Comparison of ENCODE assay signal across 9 mouse cellular contexts in genomic region chr6:87386203-87386602, GRCm38 (mm10). TPM values are rescaled to one million over a fixed set of nuclear protein-coding genes. Genes with fewer than 3 reads are reported as not detected.
DNase-seq lines count a peak whose midpoint lies in the region; ATAC-seq and TF ChIP-seq lines count a peak whose summit lies in the region.
"Had no signal": no experiment of that assay in that cellular context is flagged by ENCODE, and none has a peak within 500 bp of the region (broad histone marks: within the 10 kb centered on the region; RNA-seq: fewer than 3 reads in every experiment).

No protein-coding gene starts in this region.

- peaks cover 25% of the 10 kb centered on the region for H3K4me1 ChIP-seq in forebrain, embryonic 10.5 days
- peaks cover 8% of the 10 kb centered on the region for H3K4me1 ChIP-seq in forebrain, embryonic 16.5 days (replicated peaks; ENCODE audit: control insufficient read depth, insufficient read depth, low read length)
- H3K4me1 ChIP-seq in liver, embryonic 14.5 days (replicated peaks; ENCODE audit: control insufficient read depth in 2 of 2, insufficient read depth in 2 of 2, low read length in 1 of 2) = peaks cover 0 to 15% of the 10 kb centered on the region in 2 experiments; a peak in 2 of 4 replicates

- WGBS in forebrain, embryonic 10.5 days = 20% methylated on average over 7 of the region's 7 CpGs
- WGBS in forebrain, embryonic 16.5 days = 9% methylated on average over 7 of the region's 7 CpGs
- WGBS in liver, embryonic 14.5 days (ENCODE audit: insufficient replicate concordance) = 6% methylated on average over 7 of the region's 7 CpGs

- no peak overlapping the region for H3K4me3 ChIP-seq in forebrain, embryonic 10.5 days
- no peak overlapping the region for H3K4me3 ChIP-seq in forebrain, embryonic 16.5 days (replicated peaks; ENCODE audit: low read length)
- no peak overlapping the region for H3K4me3 ChIP-seq in liver, embryonic 14.5 days (ENCODE audit: insufficient read depth in 1 of 2, low read depth in 2 of 2, low read length in 2 of 2)

- no peaks in the 10 kb centered on the region for H3K9me3 ChIP-seq in forebrain, embryonic 10.5 days
- H3K9me3 ChIP-seq in forebrain, embryonic 16.5 days (ENCODE audit: control insufficient read depth, low read length) = no peaks in the 10 kb centered on the region
- H3K9me3 ChIP-seq in liver, embryonic 14.5 days (ENCODE audit: control insufficient read depth, low read length) = no peaks in the 10 kb centered on the region

- TF ChIP-seq EP300 in liver, embryonic 14.5 days (IDR thresholded peaks at IDR 0.05; ENCODE audit: low read depth) = no peak

- no peaks in the 10 kb centered on the region for H3K36me3 ChIP-seq in forebrain, embryonic 10.5 days (replicated peaks)
- H3K36me3 ChIP-seq in forebrain, embryonic 16.5 days (ENCODE audit: control insufficient read depth, insufficient read depth) = no peaks in the 10 kb centered on the region
- H3K36me3 ChIP-seq in liver, embryonic 14.5 days (replicated peaks; ENCODE audit: control insufficient read depth, insufficient read depth, low read depth) = no peaks in the 10 kb centered on the region

- no peak; the same call in 1 of the 2 replicates for ATAC-seq in forebrain, embryonic 16.5 days
- ATAC-seq in liver, embryonic 14.5 days (ENCODE audit: insufficient read depth) = no peak

- no peak overlapping the region for H3K4me2 ChIP-seq in forebrain, embryonic 16.5 days (ENCODE audit: low read length)
- no peak overlapping the region for H3K4me2 ChIP-seq in liver, embryonic 14.5 days (ENCODE audit: low read depth)

- H3K9ac ChIP-seq in forebrain, embryonic 16.5 days (replicated peaks; ENCODE audit: low read depth, low read length) = no peak overlapping the region
- no peak overlapping the region for H3K9ac ChIP-seq in liver, embryonic 14.5 days (replicated peaks)

- no peak overlapping the region for H3K27ac ChIP-seq in forebrain, embryonic 10.5 days
- no peak overlapping the region for H3K27ac ChIP-seq in forebrain, embryonic 16.5 days (ENCODE audit: low read length)
- no peak overlapping the region for H3K27ac ChIP-seq in liver, embryonic 14.5 days

- peak; percentile 58 for DNase-seq in forebrain, embryonic 10.5 days (ENCODE audit: extremely low spot score, low spot score)
- DNase-seq in urinary bladder, postnatal 25 days (ENCODE audit: low spot score) = peak; percentile 55
- DNase-seq in urinary bladder, postnatal 10 days (ENCODE audit: low spot score) = no peak
- peak; percentile 63 for DNase-seq in embryo, embryonic 11.5 days (ENCODE audit: low read depth, low spot score)
- DNase-seq in induced T-regulatory cell, adult 2 months (ENCODE audit: low read depth) = peak; percentile 77
- peak in 2 of 3 experiments; percentile 22 to 45 for DNase-seq in liver, embryonic 14.5 days (ENCODE audit: low read depth in 3 of 3, low spot score in 3 of 3)
- DNase-seq in right cerebral cortex, postnatal 36 days (ENCODE audit: low spot score in 2 of 2) = peak; percentile 46 to 54

- TF ChIP-seq CTCF in liver, embryonic 14.5 days (IDR thresholded peaks at IDR 0.05; ENCODE audit: low read depth) = peak; percentile 81

- peaks cover 48% of the 10 kb centered on the region for H3K27me3 ChIP-seq in forebrain, embryonic 10.5 days (ENCODE audit: poor library complexity, severe bottlenecking)
- H3K27me3 ChIP-seq in forebrain, embryonic 16.5 days (replicated peaks; ENCODE audit: control insufficient read depth, insufficient read depth, low read length) = no peaks in the 10 kb centered on the region
- H3K27me3 ChIP-seq in liver, embryonic 14.5 days (ENCODE audit: control insufficient read depth, insufficient read depth, low read length) = no peaks in the 10 kb centered on the region

RNA-seq across cellular contexts. Expression of gene Gkn3, which starts 2.5 kb away (rescaled TPM):
- not detected in 2 replicates for polyA plus RNA-seq in forebrain, embryonic 10.5 days (2016; fragmentation: Nextera tagmentation; extraction: Ambion mirVana)
- polyA plus RNA-seq in forebrain, embryonic 16.5 days (2015; fragmentation: Nextera tagmentation; extraction: Ambion mirVana) = 0.30 TPM in 1 of 2 replicates, not detected in the other
- polyA plus RNA-seq in liver, embryonic 14.5 days (2012; rRNA removed) = 0.03 and 0.08 TPM in 2 replicates
- not detected in 2 replicates for polyA plus RNA-seq in liver, embryonic 14.5 days (2014; fragmentation: Nextera tagmentation; extraction: Ambion mirVana)
- polyA plus RNA-seq: liver, embryonic 16.5 days had no signal

RNA-seq across cellular contexts. Expression of gene Gkn2, which starts 13.0 kb away (rescaled TPM):
- not detected in 2 replicates for polyA plus RNA-seq in forebrain, embryonic 10.5 days (2016; fragmentation: Nextera tagmentation; extraction: Ambion mirVana)
- polyA plus RNA-seq in forebrain, embryonic 16.5 days (2015; fragmentation: Nextera tagmentation; extraction: Ambion mirVana) = not detected in 2 replicates
- polyA plus RNA-seq in liver, embryonic 14.5 days (2012; rRNA removed) = not detected in 2 replicates
- not detected in 2 replicates for polyA plus RNA-seq in liver, embryonic 14.5 days (2014; fragmentation: Nextera tagmentation; extraction: Ambion mirVana)
- polyA plus RNA-seq: liver, embryonic 16.5 days had no signal

RNA-seq across cellular contexts. Expression of gene Gkn1, which starts 35.5 kb away (rescaled TPM):
- polyA plus RNA-seq in forebrain, embryonic 10.5 days (2016; fragmentation: Nextera tagmentation; extraction: Ambion mirVana) = not detected in 2 replicates
- not detected in 2 replicates for polyA plus RNA-seq in forebrain, embryonic 16.5 days (2015; fragmentation: Nextera tagmentation; extraction: Ambion mirVana)
- not detected in 2 replicates for polyA plus RNA-seq in liver, embryonic 14.5 days (2012; rRNA removed)
- polyA plus RNA-seq in liver, embryonic 14.5 days (2014; fragmentation: Nextera tagmentation; extraction: Ambion mirVana) = not detected in 2 replicates
- polyA plus RNA-seq: liver, embryonic 16.5 days had no signal

RNA-seq across cellular contexts. Expression of gene Bmp10, which starts 42.6 kb away (rescaled TPM):
- not detected in 2 replicates for polyA plus RNA-seq in forebrain, embryonic 10.5 days (2016; fragmentation: Nextera tagmentation; extraction: Ambion mirVana)
- polyA plus RNA-seq in forebrain, embryonic 16.5 days (2015; fragmentation: Nextera tagmentation; extraction: Ambion mirVana) = not detected in 2 replicates
- polyA plus RNA-seq in liver, embryonic 14.5 days (2012; rRNA removed) = 0.60 and 0.65 TPM in 2 replicates
- polyA plus RNA-seq in liver, embryonic 14.5 days (2014; fragmentation: Nextera tagmentation; extraction: Ambion mirVana) = 0.15 and 0.18 TPM in 2 replicates

RNA-seq across cellular contexts. Expression of gene Antxr1, which starts 50.6 kb away (rescaled TPM):
- polyA plus RNA-seq in forebrain, embryonic 10.5 days (2016; fragmentation: Nextera tagmentation; extraction: Ambion mirVana) = 3.7 and 4.3 TPM in 2 replicates
- 3.1 and 3.2 TPM in 2 replicates for polyA plus RNA-seq in forebrain, embryonic 16.5 days (2015; fragmentation: Nextera tagmentation; extraction: Ambion mirVana)
- polyA plus RNA-seq in liver, embryonic 14.5 days (2012; rRNA removed) = 0.42 and 0.75 TPM in 2 replicates
- polyA plus RNA-seq in liver, embryonic 14.5 days (2014; fragmentation: Nextera tagmentation; extraction: Ambion mirVana) = 0.27 and 0.40 TPM in 2 replicates
